Mouse (Mus musculus): ENCODE results near the gene Slc25a11.

GRCm38 (mm10) chr11:70688372-70688771, 41.1 kb upstream of the Slc25a11 start:
- TF ChIP-seq CTCF (IDR thresholded peaks at IDR 0.05; ENCODE audit: control insufficient read depth, insufficient read depth, insufficient read length), result no peak
- no peak for TF ChIP-seq USF1 (IDR thresholded peaks at IDR 0.05; ENCODE audit: low read depth)
- TF ChIP-seq MYOD1 (IDR thresholded peaks at IDR 0.05; ENCODE audit: control insufficient read depth, insufficient read length, low read depth), result no peak
- no peak for TF ChIP-seq MYOG (IDR thresholded peaks at IDR 0.05; ENCODE audit: control insufficient read depth, extremely low read depth, insufficient read length)
